Mouse (Mus musculus): ENCODE measurements around the gene Sgta. TPM values are rescaled to one million over a fixed set of nuclear protein-coding genes. Genes with fewer than 3 reads are reported as not detected.

Sgta gene
- total and polyA plus RNA-seq, 2 experiments, result 43.9 to 146 TPM

DNA sequence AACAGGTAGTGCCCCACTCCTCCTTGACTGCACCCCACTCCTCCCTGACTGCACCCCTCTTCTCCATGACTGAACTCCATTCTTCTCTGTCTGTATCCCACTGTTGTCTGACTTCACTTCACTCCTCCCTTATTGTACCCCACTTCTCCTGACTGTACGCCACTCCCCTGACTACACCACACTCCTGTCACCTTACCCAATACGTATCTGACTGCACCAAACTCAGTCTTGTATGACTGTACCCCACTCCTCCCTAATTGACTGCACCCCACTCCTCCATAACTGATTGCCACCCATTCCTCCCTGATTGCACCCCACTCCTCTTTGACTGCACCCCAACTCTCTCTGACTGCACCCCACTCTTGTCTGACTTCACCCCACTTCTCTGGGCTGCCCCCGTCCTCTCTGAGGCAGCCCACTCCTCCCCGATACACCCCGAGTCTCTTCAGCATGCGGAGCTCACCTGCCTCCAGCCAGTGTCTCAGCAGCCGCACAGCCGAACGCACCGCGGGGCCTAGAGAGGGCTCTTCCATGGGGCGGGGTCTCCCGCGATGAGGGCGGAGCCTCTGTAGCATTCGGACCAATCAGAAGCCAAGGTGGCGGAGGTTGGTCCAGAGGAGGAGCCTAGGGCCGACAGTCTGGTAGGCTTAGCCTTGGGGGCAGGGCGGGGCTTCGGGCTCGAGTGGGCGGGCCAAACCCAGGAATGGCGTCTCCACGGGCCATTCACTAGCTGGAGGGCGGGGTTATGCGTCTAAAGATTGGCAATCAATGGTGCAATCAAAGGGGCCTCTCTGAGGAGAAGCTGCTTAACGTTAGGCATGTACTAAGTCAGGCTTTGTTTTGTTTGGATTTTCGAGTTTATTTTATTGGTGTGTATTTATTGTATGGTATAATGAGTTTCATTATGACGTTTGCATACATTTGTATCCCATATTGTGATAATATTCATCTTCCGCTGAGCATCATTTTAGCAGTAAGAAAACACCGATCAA, 45.3 kb downstream of the Sgta start, which contains the start of gene Gng7:
Gene Gng7 (minus strand): TSS at position 553 of the 992 bp plus-strand sequence.
- H3K36me3 ChIP-seq (ENCODE audit: control insufficient read depth, insufficient read depth, low read length), result no peaks in the 10 kb centered on the region
- no peaks in the 10 kb centered on the region for H3K27me3 ChIP-seq (ENCODE audit: control insufficient read depth, insufficient read depth, low read length)
- 0 out of 2 replicates have a peak, but pooled peaks cover 3% of the 10 kb centered on the region for H3K4me1 ChIP-seq (ENCODE audit: control insufficient read depth, insufficient read depth, low read length)
- peak within 1 kb of the TSS; percentile 57; the same call in 1 of the 2 replicates for H3K9ac ChIP-seq (ENCODE audit: low read depth, low read length)
- 13% methylated on average over 31 of the region's 31 CpGs for whole genome bisulfite sequencing
- H3K79me2 ChIP-seq (ENCODE audit: control insufficient read depth, insufficient read depth, low read length), result no peaks in the 10 kb centered on the region
- no peak within 1 kb of the TSS for H3K27ac ChIP-seq (replicated peaks; ENCODE audit: insufficient read depth, low read depth, low read length)
- TF ChIP-seq POLR2A (IDR thresholded peaks at IDR 0.05; ENCODE audit: extremely low read depth, insufficient read depth, low read length), result no peak
- TF ChIP-seq CTCF (IDR thresholded peaks at IDR 0.05; ENCODE audit: low read depth, low read length), result no peak
- peak; percentile 83 for DNase-seq (ENCODE audit: extremely low read depth, low read depth, low spot score)
- H3K4me3 ChIP-seq (ENCODE audit: insufficient read depth, low read depth, low read length), result peak within 1 kb of the TSS; percentile 39; the same call in 1 of the 2 replicates

- no peak overlapping the region for H3K27ac ChIP-seq (replicated peaks; ENCODE audit: insufficient read depth, low read depth, low read length)
- no peak overlapping the region for H3K9ac ChIP-seq (ENCODE audit: low read depth, low read length)
- no peaks in the 10 kb centered on the region for H3K36me3 ChIP-seq (ENCODE audit: control insufficient read depth, insufficient read depth, low read length)
- no peak for DNase-seq (ENCODE audit: extremely low read depth, low read depth, low spot score)
- no peak overlapping the region for H3K4me3 ChIP-seq (ENCODE audit: insufficient read depth, low read depth, low read length)
- H3K79me2 ChIP-seq (ENCODE audit: control insufficient read depth, insufficient read depth, low read length), result no peaks in the 10 kb centered on the region
- TF ChIP-seq CTCF (IDR thresholded peaks at IDR 0.05; ENCODE audit: low read depth, low read length) (no peak), POLR2A (IDR thresholded peaks at IDR 0.05; ENCODE audit: extremely low read depth, insufficient read depth, low read length) (no peak)
- 0 out of 2 replicates have a peak, but pooled peaks cover 3% of the 10 kb centered on the region for H3K4me1 ChIP-seq (ENCODE audit: control insufficient read depth, insufficient read depth, low read length)
- 63% methylated on average over 6 of the region's 6 CpGs for WGBS
- H3K27me3 ChIP-seq (ENCODE audit: control insufficient read depth, insufficient read depth, low read length), result no peaks in the 10 kb centered on the region
Observed at GRCm38 (mm10) chr10:81010851-81011250, 49.1 kb downstream of the Sgta start.

- Histone ChIP-seq H3K79me2 (ENCODE audit: control insufficient read depth, insufficient read depth, low read length) (no peaks in the 10 kb centered on the region), H3K4me3 (ENCODE audit: insufficient read depth, low read depth, low read length) (no peak overlapping the region), H3K9ac (ENCODE audit: low read depth, low read length) (no peak overlapping the region), H3K36me3 (ENCODE audit: control insufficient read depth, insufficient read depth, low read length) (no peaks in the 10 kb centered on the region), H3K4me1 (ENCODE audit: control insufficient read depth, insufficient read depth, low read length) (no peaks in the 10 kb centered on the region), H3K27me3 (ENCODE audit: control insufficient read depth, insufficient read depth, low read length) (no peaks in the 10 kb centered on the region), H3K27ac (replicated peaks; ENCODE audit: insufficient read depth, low read depth, low read length) (no peak overlapping the region)
- WGBS, result 43% methylated on average over 7 of the region's 7 CpGs
- TF ChIP-seq POLR2A (IDR thresholded peaks at IDR 0.05; ENCODE audit: extremely low read depth, insufficient read depth, low read length), result no peak
- TF ChIP-seq CTCF (IDR thresholded peaks at IDR 0.05; ENCODE audit: low read depth, low read length), result no peak
- DNase-seq (ENCODE audit: extremely low read depth, low read depth, low spot score), result no peak
Observed at GRCm38 (mm10) chr10:81007240-81007639, 52.7 kb downstream of the Sgta start.

DNA sequence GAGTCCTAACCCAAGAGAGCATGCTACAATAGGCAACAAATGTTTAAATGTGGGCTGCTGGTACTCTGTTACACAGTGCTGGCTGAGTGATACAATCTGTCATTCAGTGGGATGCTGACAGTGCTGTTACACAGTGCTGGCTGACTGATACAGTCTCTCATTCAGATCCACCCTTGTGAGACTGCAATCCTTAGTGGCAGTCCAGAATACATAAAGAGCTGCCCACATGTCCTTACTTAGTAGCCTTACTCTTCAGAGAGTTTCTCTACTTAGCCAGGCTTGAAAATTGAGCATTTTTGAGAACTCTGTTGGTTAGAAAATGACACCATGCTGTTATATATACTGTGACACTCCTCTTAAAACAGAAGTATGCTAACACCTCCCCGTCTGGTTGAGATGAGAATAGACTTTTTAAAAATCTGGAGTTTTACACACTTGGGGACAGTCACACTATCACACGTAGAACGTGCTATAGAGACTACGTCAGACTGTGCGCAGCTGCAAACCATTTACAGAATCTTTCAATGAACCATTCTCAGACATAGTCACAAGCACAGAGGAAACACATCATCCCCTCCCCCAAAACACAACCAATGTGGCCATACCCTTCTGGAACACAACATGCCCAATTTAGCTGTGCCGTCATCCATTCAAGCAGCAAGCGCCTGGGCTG, 53.8 kb downstream of the Sgta start:
- WGBS, result 96% methylated on average over 7 of the region's 7 CpGs
- H3K27me3 ChIP-seq (ENCODE audit: control insufficient read depth, insufficient read depth, low read length), result no peaks in the 10 kb centered on the region
- TF ChIP-seq CTCF (IDR thresholded peaks at IDR 0.05; ENCODE audit: low read depth, low read length) (no peak), POLR2A (IDR thresholded peaks at IDR 0.05; ENCODE audit: extremely low read depth, insufficient read depth, low read length) (no peak)
- no peaks in the 10 kb centered on the region for H3K79me2 ChIP-seq (ENCODE audit: control insufficient read depth, insufficient read depth, low read length)
- H3K9ac ChIP-seq (ENCODE audit: low read depth, low read length), result no peak overlapping the region
- no peak for DNase-seq (ENCODE audit: extremely low read depth, low read depth, low spot score)
- no peak overlapping the region for H3K27ac ChIP-seq (replicated peaks; ENCODE audit: insufficient read depth, low read depth, low read length)
- no peaks in the 10 kb centered on the region for H3K4me1 ChIP-seq (ENCODE audit: control insufficient read depth, insufficient read depth, low read length)
- no peaks in the 10 kb centered on the region for H3K36me3 ChIP-seq (ENCODE audit: control insufficient read depth, insufficient read depth, low read length)
- no peak overlapping the region for H3K4me3 ChIP-seq (ENCODE audit: insufficient read depth, low read depth, low read length)

DNA sequence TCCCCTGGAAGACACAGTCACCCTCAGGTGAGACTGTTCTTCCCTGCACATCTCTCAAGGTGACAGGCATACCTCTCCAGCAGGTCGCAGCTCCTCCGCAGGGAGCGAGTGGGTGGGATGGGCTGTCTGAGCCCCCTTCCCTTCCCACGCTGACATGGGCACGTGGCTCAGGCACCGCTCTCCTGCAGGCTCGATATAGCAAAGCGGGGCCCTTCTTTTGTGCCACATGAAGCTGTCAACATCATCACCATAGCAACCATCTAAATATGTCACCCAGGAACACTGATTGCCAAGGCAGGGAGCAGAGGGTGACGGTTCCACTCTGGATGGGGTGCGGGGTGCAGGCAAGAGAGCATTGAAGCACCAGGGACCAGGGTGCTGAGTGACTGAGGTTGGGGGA, 58.8 kb downstream of the Sgta start:
- TF ChIP-seq POLR2A (IDR thresholded peaks at IDR 0.05; ENCODE audit: extremely low read depth, insufficient read depth, low read length), result no peak
- TF ChIP-seq CTCF (IDR thresholded peaks at IDR 0.05; ENCODE audit: low read depth, low read length), result no peak
- Histone ChIP-seq H3K79me2 (ENCODE audit: control insufficient read depth, insufficient read depth, low read length) (no peaks in the 10 kb centered on the region), H3K27me3 (ENCODE audit: control insufficient read depth, insufficient read depth, low read length) (no peaks in the 10 kb centered on the region), H3K27ac (replicated peaks; ENCODE audit: insufficient read depth, low read depth, low read length) (no peak overlapping the region), H3K9ac (ENCODE audit: low read depth, low read length) (no peak overlapping the region), H3K36me3 (ENCODE audit: control insufficient read depth, insufficient read depth, low read length) (no peaks in the 10 kb centered on the region), H3K4me1 (ENCODE audit: control insufficient read depth, insufficient read depth, low read length) (peaks cover 2% of the 10 kb centered on the region; the same call in 1 of the 2 replicates), H3K4me3 (ENCODE audit: insufficient read depth, low read depth, low read length) (no peak overlapping the region)
- 68% methylated on average over 10 of the region's 10 CpGs for WGBS
- no peak for DNase-seq (ENCODE audit: extremely low read depth, low read depth, low spot score)
